Mouse (Mus musculus): ENCODE data around the gene Prr29.

Gene Prr29

DNA sequence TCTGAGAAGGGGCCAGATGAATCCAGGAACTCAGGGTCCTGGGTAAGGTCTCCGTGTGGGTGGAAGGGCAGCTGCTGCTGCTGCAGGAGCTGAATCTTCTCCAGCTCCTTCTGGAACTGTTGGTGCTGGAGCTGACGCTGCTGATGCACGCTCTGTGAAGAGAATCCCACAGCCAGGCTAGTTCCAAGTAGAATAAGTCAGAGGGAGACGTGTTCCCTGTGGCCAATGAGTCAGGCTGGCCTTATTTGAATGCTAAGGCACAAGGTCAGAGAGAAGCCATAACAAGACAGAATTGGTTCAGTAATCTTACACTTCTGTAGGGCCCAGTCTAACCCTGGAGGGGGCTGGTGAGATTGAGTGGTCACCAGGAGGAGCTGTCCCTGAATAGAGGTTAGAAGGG is 44.7 kb downstream of the Prr29 start:
- no peak for DNase-seq (ENCODE audit: low spot score in 2 of 2)

DNA sequence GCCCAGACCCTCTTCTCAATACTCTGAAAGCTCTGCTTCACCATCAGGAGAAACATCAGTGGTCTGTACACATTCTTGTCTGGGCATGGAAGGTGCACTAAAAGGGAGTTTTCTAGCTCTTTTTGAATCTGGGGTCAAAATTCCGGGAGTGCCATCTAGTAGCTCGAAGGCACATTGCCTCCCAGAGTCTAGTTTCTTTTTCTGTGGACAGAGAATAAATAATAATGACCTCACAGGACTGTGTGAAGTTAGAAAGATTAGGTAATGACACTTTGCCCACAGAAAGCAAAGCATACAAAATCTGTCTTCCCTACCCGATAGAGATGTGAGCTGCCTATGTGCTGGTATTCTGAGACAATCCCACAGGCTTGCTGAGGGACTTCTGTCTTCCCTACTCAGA is 45.2 kb downstream of the Prr29 start:
- no peak for DNase-seq (ENCODE audit: low spot score in 2 of 2)

DNA sequence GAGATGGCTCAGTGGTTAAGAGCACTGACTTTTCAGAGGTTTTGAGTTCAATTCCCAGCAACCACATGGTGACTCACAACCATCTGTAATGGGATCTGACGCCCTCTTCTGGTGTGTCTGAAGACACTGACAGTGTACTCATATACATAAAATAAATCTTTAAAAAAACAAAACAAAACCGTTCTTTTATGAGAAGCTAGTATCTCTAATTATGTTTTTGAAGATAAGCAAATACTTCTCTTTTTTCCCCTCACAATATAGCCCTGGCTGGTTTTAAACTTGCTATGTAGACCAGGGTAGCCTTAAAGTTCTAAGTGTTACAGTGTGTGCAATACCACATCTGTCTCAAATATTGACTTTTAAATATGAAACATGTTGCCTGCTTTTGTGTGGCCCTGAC is 45.9 kb downstream of the Prr29 start:
- DNase-seq (ENCODE audit: low spot score in 2 of 2) = no peak

DNA sequence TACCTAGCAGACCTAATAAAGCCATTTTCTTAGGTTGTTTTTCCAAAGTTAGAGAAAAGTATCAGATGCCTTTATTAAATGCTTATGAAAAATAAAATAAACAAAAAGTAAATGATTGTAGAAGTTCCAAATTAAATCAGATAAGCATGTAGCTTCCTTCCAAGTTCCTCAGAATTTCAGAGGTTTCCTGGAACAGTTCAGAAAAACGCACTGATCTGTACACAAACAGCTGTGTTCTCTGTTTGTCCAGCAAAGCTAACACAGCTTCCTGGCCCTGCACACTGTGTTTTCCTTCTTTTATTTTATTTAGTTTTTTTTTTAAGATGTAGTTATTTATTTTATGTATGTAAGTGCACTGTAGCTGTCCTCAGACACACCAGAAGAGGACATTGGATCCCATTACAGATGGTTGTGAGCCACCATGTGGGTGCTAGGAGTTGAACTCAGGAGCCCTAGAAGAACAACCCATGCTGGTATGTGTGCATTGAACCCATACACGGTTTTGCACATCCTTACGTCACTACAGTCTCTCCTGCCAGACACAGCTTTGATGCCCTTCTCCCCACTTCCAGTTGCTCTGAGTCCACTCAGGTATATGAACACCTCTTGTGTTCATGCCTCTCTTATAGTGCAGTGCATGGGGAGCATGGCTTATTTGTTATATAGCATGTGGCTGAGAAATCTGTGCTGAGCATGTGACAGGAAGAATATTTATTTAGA is 47.5 kb downstream of the Prr29 start:
- DNase-seq (ENCODE audit: low spot score in 2 of 2) = no peak

DNA sequence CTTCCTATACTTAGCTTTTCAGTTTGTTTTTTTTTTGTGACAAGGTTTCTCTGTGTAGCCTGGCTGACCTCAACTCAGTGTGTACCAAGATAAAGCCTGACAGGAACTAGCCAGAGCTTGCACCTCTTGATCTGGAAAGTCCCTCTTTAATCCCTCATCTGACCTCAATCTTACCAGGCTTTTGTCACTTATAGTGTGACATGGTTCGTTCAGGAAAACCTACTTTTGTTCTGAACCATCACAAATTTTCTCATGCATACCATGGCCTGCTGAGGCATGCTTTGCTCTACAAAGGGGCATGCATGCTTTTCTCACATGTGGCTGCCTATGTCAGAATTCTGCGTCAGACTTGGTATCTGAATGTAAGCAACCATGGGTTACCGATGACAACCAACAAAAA is 51.1 kb downstream of the Prr29 start:
- DNase-seq (ENCODE audit: low spot score in 2 of 2) = no peak

DNA sequence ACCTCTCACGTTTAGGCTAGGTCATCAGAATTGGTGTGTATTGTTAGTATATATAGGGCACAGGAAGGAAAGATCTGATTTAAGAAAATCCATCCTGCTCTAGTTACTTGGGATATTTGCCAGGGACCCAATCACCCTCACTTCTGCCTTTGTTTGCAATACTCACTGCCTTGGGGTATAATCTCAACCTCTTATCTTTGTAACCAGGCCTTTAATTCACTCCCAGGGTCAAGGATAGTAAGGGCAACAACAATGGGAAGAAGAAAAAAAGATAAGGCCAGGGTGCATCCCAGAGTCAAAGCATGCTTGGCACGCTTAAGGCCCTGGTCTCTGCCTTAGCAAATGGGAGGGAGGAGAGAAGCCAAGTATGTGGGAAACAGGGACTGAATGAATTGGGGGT is 52.6 kb downstream of the Prr29 start:
- DNase-seq (ENCODE audit: low spot score in 2 of 2) = no peak

DNA sequence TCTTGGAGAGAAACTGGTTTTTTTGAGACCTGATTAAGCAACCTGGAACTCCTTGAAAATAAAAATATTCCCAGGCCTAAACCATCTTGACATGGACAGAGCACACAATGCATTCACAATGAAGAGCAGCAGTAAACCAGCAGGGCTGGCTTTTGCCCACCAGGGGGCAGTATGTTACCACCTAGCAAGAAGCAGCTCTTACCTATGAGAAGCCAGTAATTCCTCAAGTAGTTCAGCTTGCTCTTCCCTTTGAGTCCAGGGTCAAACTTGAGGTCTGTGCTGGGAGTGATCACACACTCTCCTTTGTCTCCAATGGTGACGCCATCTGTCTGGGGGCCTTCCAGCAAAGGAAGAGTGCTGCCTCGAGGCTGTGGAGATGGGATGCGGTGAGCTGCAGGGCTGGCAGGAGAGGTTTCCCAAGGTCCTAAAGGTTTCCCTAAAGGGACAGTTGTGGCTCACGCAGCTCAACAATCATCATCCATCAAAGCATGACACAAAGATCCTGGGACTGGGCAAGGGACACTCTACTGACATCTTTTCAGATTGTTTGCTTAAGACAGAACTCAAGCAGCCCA is 53.4 kb downstream of the Prr29 start:
- DNase-seq (ENCODE audit: low spot score in 2 of 2) = peak; percentile 54 to 65

DNA sequence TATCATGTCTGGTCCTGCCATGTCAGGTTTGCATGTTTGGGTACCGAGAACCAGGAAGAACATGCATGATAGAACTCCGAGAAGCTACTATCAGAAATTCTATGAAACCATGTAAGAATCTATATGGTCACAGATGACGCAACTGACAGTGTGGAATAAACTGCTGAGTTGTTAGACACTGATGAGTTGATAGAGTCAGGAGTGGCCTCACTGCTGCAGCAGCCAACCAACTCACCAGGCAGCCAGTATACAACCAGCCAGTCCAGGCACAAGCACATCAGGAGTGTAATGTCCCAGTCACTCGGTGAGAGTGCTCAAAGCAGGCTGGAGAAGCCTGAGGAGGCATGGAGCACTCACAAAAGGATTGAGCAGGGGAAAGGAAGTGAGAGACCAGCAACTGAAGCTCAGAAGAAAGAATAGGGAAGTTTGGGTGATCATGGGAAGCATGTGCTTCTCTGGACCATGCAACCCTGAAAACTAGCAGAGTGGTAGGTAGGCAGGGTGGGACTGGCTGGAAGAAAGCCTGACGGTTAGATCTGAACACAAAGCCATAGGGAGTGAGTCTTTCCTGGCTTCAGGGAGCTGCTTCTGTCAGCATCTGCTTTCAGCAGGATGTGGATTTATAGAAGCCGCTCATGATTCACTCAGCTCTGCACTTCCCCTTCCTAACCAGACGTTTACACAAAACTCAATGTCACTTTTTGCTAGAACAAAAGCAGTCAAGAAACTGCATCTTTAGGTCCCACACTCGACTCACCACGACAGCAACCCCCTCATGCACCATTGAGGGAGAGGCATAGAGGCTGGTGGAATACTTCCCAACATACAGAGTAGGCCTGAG is 54.2 kb downstream of the Prr29 start:
- no peak for DNase-seq (ENCODE audit: low spot score in 2 of 2)

DNA sequence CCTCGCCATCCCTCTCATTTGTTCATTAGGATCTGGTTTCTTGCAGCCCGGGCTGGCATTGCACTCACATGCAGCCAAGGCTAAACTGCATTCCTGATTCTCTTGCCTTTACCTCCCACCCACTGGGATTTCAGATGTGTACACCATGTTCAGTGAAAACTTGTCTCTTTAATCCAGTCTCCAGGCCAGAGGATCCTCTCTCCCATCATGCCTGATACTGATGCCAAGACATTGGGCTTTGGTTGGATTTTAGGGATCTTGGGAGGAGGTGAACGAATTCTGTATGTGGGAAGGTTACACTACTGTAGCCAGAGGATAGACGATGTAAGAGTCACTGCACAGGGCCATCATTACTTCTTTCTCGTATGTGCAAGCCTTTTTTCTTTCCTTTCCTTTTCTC is 59.9 kb downstream of the Prr29 start:
- DNase-seq (ENCODE audit: low spot score in 2 of 2) = no peak

DNA sequence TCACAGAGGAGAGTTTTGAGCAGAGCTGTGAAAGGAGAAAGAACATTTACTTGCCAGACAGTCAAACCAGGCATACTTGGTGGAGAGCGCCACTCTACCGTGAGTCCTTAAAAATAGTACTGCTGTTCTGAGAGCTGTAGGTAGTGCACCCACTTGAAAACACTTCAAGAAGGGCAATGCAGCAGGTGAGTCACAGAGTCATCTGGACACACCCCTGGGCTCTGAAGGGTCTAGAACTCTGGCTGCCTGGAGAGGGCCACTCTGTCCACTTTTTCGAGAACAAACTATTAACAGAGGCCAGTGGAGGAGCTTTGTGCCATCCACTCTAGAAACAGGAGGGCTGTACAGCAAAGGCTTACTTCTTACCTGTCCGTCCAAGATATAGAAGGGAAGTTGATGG is 61.2 kb downstream of the Prr29 start:
- DNase-seq (ENCODE audit: low spot score in 2 of 2) = no peak

Measured in urinary bladder, adult 18-20 months (tissue).